Mouse (Mus musculus): ENCODE data around the gene Gm28230.

Gene Gm28230

DNA sequence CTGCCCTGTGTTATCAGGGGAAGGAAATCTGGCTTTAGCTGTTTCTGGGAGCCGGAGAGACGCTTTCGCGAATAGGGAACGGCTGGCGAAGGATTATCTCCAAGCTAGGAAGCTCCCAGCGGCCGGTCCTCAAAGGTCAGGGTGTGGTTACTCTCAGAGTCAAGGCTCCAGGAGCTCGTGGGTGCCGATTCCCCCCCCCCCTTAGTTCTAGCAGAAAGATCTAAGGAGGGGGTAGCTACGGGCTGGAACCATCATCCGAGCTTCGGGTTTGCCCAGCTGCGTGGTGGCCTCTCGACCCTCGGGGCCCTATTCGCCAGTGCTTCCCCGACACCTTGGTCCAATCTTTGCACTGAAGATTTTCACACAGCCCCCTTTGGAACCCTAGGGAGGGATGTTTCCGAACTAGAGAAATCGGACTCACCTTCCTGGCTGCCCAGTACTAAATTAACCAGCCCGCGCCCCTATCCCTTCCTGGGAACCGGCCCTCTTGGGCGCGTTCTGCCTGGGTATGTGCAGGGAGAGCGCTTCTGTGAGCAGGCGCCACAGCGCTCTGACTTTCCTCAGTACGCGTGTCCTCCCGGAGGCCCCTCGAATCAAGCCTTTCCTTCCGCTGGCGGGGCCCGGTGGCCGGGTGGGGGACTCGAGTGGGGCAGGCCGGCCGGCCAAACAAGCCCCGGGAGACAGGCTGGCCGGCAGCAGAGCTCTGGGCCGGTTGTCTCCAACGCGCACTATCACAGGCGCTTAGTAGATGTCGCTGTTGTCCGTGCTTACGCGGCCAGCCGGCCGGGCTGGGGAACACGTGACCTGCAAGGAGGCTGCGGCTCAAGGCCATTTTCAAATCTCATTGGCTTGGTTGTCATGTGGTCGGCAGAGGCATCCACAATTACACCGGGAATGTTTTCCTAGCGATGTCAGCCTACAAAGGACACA, 35.2 kb upstream of the Gm28230 start, which contains the start of gene Hoxd10:
Gene Hoxd10 (plus strand): TSS at position 903 of the 930 bp plus-strand sequence.
- no peak for DNase-seq (ENCODE audit: low spot score)

DNA sequence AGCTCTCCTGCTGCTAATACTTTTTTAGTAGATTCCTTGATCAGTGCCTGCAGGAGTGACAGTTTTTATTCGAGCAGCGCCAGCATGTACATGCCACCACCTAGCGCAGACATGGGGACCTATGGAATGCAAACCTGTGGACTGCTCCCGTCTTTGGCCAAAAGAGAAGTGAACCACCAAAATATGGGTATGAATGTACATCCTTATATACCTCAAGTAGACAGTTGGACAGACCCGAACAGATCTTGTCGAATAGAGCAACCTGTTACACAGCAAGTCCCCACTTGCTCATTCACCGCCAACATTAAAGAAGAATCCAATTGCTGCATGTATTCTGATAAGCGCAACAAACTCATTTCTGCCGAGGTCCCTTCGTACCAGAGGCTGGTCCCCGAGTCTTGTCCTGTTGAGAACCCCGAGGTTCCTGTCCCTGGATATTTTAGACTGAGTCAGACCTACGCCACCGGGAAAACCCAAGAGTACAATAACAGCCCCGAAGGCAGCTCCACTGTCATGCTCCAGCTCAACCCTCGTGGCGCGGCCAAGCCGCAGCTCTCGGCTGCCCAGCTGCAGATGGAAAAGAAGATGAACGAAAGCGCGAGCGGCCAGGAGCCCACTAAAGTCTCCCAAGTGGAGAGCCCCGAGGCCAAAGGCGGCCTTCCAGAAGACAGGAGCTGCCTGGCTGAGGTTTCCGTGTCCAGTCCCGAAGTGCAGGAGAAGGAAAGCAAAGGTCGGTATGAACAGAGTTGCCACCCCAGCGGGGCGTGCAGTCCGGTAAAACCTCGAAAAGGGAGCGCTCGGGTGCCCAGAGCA, 34.3 kb upstream of the Gm28230 start:
- no peak for DNase-seq (ENCODE audit: low spot score)

DNA sequence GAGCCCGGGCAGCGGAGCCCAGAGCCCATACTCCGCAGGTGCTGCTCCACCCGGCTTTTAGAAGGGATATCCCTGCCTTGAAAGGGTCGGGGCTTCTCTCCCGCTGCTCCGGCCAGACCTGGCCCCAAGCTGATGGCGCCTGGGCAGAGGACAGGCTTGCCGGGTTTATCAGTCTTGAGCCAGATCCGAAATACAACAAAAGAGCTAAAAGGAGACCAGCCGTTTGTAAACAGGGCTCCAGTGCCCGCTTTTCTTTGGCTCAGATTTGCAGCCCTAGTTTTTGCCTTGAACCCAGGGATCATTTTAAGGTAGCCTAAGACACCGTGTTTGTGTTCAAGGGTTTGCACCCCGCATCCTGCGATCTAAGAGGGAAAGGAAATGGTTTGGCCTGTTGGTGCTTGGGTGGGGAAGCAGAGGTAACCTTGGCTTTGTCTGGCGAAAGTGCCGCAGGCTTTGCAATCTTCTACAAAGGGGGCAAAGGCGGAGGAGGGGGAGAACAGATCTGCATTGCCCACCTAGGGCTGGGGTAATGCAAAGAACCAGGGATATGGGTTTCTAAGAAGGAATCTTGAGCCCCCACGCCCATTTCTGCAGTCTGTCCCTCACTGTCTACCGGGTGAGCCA, 33.6 kb upstream of the Gm28230 start:
- no peak for DNase-seq (ENCODE audit: low spot score)

DNA sequence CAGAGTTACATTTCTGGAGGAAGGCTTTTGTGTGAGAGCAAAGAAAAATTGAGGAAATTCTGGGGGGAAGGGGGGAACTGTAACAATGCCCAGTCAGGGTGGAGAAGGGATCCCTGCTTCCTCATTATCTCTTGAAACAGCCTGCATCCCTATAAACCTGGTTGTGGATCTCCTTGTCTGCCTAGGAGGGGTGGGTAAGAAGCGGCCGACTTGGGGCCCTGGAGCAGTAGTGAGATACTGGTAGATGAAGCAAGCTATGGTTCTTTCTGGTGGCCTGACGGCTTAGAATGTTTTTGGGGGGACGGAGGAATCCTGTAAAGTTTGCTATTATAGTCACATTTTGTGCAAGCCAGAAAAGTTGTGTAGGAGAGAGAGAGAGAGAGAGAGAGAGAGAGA, 33.1 kb upstream of the Gm28230 start:
- no peak for DNase-seq (ENCODE audit: low spot score)

DNA sequence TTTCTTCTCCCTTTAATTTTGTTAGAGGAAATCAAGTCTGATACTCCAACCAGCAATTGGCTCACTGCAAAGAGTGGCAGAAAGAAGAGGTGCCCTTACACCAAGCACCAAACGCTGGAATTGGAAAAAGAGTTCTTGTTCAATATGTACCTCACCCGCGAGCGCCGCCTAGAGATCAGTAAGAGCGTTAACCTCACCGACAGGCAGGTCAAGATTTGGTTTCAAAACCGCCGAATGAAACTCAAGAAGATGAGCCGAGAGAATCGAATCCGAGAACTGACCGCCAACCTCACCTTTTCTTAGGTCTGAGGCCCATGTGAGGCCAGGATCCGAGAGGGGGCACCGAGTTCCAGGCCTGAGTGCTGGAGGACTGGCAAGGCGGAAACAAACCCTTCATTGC, 32.5 kb upstream of the Gm28230 start:
- DNase-seq (ENCODE audit: low spot score), result no peak

DNA sequence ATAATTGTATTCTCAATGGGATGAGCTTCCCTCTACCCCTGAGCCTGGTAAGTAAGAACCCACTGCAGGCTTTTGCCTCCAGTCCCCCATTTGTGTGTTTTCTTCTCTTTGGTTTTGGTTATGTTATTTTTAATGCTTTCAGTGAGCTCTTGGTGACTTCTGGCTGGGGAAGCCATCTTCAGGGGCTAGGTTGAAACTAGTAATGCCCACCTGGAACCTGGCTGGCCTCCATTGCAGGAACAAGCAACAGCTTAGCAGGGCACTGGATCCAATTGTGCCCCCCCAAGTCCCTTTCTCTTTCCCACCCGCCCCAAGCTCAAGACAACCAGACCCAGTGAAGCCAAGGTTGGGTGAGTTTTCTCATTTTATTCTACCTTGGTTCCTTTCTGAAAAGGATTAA, 31.1 kb upstream of the Gm28230 start:
- no peak for DNase-seq (ENCODE audit: low spot score)

DNA sequence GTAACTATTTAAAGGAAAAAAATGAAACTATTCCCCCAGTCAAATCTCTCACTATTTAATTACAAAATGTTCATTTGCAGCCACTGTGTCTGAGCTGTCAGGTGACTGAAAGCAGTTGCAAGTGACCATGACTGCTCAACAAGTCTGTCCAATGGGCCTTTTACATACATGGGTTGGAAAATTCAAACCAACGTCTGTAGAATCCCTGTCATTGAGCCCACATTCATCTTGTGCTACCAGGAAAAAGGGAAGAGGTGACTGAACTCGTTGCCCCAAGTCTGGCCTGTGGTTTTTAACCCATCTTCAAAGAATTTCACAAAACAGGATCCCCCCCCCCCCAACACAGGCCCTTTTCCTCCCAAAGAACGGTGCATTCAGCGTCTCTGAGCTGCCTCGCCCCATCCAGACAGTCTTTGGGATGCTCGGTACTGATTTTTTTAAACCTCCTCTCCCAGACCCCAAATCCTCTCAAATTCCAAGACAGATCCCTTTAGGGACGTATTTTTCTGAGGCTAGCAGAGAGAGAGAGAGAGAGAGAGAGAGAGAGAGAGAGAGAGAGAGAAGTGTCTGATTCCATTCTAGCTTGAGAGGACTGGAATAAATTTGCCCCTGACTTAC, 30.6 kb upstream of the Gm28230 start:
- no peak for DNase-seq (ENCODE audit: low spot score)

DNA sequence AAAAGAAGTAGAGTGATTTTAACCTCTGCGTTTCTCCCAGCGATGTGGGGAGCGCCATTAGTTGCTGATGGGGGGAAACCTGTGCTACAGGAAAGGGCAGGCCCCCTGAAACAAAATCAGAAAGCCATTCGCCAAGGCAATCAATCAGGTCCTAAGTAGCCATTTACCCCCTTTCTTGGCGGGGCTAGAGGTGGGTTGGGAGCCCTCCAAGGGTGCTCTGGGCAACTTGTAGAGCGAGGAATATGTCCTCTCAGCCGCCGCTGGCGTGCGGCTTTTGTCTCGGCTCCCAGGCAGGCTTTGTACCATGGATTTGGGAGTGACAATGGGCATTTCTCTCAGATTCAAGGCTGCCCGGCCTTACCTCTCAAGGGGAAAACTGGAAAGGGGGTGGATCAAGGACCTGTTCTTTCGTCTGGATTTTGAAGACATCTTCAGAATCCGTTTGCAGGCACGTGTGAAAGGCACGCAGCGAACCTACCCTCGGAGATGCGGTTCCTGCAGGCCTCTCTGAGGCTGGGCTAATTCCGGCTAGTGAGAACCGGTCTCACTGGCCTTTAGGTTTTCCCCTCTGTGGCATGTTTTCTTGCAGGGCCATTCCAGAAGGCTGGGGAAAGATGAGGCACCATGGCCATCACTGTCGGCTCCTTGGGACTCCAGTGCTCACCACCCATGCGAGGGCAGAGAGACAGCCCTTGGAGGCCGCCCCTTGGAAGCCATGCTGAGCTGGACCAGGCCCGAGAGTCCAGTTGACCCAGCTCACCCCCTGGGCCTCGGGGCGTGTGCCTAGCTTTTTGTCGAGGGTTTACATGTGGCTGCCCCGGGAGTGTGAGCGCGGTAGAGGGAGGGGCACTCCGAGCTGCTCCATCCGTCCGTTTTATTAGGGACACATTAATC, 29.8 kb upstream of the Gm28230 start:
- no peak for DNase-seq (ENCODE audit: low spot score)

DNA sequence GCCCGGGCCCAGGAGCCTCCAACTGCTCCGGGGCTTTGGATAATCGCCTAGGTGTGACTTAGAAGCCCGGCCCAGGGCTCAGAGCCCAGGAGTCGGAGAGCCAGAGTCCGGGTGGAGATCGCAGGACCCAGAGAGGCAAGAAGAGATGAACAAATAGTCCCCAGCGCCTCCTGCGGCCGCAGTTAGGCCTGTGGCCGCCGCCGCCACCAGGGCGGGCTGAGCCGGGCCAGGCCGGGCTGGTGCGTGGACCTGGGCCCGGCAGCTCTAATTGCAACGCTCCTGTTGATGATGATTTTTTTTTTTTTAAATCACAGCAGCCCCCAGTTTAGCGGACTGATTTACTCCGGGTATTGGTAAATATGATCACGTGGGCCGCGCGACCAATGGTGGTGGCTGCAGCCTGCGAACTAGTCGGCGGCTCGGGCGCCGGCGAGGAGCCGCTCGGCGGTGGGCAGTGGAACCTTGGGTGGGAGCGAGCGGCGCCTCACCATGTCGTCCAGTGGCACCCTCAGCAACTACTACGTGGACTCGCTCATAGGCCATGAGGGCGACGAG, 28.9 kb upstream of the Gm28230 start, which contains the start of gene Hoxd9:
Gene Hoxd9 (plus strand): TSS at position 161 of the 555 bp plus-strand sequence.
- DNase-seq (ENCODE audit: low spot score), result no peak

DNA sequence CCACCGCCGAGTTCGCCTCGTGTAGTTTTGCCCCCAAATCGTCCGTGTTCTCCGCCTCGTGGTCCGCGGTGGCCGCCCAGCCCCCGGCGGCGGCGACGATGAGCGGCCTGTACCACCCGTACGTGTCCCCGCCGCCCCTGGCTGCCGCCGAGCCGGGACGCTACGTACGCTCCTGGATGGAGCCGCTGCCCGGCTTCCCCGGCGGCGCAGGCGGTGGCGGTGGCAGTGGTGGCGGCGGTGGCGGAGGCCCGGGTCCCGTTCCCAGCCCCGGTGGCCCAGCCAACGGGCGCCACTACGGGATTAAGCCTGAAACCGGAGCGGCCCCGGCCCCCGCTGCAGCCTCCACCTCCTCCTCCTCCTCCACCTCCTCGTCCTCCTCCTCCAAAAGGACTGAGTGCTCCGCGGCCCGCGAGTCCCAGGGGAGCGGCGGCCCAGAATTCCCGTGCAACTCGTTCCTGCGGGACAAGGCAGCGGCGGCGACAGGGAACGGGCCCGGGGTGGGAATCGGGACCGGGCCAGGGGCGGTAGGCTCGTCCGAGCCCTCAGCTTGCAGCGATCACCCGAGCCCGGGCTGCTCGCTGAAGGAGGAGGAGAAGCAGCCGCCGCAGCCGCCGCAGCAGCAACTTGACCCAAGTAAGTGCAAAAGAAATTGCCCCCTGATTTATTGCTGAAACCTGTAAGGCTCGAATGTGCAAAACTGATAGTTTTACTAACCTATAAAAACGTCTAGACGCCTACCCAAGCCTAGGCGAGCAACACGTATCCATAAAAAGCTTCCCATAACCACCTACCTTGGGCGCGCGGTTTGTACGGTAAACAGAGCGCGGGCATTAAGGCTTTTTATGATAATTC, 28.1 kb upstream of the Gm28230 start:
- no peak for DNase-seq (ENCODE audit: low spot score)

DNA sequence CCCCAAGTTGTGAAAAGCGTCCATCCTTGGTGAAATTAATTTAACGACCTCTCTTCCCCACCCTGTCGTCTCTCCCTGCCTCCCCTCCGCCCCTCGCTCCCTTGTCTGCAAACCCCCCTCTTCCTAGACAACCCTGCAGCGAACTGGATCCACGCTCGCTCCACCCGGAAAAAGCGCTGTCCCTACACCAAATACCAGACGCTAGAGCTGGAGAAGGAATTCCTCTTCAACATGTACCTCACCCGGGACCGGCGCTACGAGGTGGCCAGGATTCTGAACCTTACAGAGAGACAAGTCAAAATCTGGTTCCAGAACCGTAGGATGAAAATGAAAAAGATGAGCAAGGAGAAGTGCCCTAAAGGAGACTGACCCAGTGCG, 27.5 kb upstream of the Gm28230 start:
- DNase-seq (ENCODE audit: low spot score), result no peak

DNA sequence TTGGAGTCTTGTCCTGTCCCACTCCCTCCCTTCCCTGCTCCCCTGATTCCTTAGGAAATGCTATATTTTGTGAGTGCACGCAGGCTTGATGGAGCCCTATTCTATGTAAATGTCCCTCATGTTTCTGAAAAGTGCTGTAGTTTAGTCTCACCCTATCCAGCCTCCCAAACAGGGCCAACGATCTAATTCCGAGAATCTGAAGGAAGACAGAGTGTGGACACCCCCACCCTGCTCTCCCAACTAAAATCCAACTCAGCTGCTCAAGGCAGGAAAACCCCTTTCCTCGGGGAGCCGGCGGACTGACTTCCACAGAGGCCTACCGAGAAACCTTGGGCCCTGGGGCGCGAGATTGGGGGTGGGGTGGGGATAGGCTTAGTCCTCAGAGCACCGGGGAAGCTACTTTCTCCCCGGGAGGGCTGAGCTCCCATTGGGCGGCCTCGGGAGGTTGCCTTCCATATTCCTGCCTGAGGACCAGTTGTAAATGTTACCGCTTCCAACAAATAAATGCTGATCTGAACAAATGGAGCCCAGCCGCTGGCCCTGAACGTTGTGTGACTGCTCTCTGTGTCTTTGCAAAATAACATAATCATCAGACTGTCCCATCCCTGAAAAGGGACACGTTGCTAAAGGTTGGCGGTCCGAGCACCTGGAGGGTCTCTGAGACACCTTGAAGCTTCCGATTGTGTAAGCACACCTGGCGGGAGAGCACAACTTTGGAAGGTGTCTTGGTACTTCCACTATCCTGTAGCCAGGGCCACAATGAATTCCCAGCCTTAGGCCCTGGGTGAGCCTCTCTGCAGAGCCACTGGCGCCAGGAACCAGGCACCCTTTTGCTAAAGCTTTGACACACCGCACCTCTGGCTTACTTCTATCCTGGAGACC, 26.6 kb upstream of the Gm28230 start:
- no peak for DNase-seq (ENCODE audit: low spot score)

DNA sequence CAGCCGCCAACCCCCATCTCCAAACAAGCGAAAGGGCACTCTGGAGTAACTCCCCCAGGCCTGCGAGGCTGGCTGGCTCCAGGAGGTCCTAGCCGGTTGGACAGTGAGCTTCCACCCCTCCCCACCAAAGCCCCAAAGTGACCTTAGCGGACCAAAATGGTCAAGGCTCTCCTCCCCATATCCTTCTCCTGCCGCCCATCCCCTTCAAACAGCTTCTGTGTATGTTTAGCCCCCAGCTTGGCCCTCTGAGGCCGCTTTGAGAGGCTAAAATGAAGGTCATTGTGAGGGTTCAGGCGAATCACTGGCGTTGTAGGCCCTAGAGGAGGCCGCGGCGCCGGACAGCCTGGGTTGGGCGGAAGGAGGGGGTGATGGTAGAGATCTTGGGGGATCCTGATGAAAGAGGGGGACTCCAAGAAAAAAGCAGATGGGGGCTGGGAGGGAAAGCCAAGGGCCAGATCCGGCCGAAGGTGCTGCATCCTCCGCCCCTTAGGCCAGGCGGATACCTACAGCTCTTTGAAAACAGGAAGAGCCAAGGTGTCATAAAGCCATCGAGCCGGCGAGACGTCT, 25.9 kb upstream of the Gm28230 start:
- DNase-seq (ENCODE audit: low spot score), result no peak

DNA sequence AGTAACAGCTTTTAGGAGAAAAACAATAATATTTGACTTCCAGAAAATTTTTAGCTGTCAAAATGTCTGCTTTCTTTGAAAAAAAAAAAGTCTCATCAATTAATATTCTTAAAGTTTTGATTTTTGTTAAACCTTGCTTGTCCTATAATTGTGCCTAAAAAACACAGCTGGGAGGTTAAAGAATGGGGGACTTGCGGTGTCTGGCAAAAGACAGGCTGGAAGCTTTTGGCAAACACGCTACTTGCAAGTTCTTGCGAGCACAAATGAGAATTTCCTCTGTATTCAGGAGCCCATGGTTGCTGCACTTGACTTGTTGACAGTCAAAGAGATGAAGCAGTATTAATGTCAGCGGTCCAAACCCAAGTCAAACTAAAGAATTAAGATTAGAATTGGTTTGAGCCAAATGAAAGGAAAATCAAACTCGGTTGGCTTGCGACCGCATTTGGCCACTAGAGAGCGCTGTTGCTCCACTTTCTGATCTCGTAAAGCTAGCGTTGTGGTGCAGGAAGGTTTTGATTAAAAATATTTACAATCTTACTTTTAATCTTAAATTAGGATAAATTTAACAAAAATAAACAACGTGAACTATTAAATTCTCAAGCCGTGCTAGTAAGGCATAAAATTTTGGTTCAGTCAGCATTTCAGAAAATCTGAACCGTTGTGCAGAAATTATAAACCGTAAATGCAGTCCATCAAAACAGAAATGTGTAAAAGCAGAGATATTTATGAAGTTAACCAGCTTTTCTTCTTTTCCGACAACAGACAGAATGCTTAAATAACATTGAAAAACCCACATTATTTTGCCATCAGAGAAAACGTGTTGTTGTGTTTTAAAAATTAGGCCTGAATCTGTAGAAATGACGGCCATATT, 24.3 kb upstream of the Gm28230 start:
- no peak for DNase-seq (ENCODE audit: low spot score)

DNA sequence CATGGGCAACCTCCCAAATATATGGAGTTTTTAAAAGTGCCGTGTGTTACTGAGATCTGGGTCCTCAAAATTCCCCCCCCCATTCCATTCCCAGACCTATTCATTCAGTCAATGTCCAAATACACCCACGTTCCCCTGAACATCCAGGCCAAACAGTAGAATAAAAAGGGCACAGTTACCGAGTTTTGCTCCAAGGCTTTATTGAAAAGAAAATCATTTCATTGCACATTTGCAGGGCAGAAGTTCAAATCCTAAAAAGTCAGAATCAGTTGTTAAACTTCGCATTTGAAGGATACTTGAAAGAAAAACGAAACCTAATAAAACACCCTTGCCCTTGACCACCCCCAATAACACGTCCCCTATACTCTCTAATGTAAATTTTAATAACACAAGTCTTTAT, 23.7 kb upstream of the Gm28230 start:
- DNase-seq (ENCODE audit: low spot score), result no peak

DNA sequence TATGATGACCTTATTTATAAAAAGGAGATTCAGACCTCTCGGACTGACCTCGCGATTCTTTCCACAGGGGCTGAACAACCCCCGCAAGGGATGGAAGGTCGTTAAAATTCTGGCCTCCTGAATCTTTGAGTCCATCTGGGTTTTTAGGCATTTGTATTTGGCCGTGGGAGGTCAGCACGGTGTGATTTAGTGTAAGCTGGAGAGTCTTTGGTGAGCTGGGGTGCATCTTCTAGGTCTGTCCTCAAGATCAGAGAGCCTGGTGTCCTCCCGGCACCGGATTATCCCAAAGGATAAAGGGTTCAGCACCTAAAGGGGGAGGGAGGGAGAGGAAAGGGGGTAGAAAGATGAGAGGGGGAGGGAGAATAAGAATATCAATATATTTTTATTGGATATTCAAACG, 23.2 kb upstream of the Gm28230 start:
- DNase-seq (ENCODE audit: low spot score), result no peak

DNA sequence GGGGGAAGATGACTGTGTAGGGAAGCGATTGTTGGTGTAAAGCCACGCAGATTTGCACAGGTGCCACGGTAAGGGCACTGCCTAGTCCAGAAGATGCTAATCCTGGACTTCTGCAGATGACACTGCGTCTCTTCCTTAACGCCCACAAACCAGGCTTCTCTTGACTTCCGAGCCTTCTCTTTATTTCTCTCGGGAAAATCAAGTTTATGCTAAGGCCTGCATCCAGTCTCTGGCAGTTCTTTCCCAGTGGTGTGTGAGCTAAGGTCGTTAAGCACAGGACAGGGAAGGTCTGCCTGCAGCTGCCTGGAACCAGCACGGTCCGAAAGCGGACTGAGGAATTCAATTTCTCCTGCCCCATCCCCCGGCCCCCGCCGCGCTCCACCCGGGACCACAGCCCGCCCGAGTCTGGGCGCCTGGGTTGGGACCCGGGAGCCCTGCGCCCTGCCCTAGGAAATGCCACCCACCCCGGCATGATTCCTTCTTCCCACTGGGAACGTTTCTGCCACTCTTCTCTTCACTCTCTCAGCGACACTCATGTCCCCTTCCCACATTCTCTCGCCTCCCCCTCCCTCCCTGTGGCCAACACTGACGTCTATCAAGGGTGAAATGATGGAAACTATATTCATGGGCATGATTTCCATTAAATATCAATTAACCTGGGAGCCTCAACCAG, 22.7 kb upstream of the Gm28230 start:
- no peak for DNase-seq (ENCODE audit: low spot score)

All from ovary, postnatal 10 days (tissue).